Mouse (Mus musculus): ENCODE measurements around the gene Shcbp1l. TPM values are rescaled to one million over a fixed set of nuclear protein-coding genes. Genes with fewer than 3 reads are reported as not detected.
A peak's percentile ranks its signal among the peaks of the same experiment; 100 is the strongest.
"Not testable (repeated sequence)": the region's sequence is repeated elsewhere in the genome, so short reads cannot be mapped to it uniquely, and the experiment has no call there.

Shcbp1l gene
- total RNA-seq, 4 experiments from 2014 or later: 3.4 to 3.9 (median 3.8) TPM

DNA sequence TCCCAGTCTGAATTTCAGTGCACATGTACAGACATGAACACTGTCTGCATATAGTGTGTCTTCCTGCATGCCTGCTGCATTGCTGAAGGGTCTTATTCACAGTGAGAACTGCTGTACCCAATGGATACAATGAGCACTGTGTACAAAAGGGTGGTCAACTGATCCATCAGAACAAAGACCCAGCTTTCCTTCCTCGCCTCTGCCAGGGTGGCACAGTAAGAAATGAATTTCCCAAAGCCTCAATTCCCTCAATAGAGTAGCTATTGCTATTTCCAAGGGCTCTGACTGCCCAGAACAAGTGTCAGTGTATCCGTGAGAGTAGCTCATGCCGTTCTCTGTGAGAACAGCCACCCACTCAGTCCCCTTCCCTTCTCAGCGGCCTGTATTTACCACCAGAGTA, 7.2 kb upstream of the Shcbp1l start:
- DNase-seq (ENCODE audit: low spot score in 2 of 2): peak; percentile 13 to 21

DNA sequence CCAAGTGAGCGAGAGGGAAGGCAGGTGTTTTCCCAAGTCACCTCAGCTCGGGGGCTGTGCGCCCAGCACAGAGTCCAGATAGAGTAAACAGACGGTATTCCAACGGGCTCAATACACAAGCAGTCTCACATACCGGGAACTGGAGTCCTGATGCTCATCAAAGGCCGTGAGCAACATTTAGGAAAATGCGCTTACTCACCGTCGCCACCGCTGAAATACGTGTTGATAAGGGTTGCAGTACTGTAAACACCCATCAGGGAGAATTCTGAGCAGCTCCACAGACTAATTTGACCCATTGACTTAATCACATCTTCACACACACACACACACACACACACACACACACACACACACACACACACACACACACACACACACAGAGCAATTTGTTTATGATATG, 691 bp upstream of the Shcbp1l start:
- DNase-seq (ENCODE audit: low spot score in 2 of 2): peak in 1 of 2 experiments; percentile 21

DNA sequence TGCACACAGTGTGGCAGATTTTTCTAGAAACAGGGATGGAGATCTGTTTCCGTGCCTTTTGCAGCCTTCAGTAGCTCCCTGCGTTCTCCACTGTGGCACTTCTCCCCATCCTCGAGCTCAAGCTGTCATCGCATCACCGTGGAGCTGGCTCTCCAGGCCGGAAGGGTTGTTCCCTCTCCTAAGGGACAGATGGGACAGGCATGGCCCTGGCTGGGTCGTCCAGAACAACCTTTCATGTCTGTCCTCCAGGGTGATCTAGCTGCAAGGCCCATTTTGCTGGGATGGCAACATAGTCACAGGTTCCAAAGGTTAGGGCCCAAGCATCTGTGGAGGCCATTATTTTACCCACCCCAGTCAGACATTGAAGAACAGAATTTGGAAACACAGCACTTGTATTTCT, 6.2 kb downstream of the Shcbp1l start:
- DNase-seq (ENCODE audit: low spot score in 2 of 2): no peak

DNA sequence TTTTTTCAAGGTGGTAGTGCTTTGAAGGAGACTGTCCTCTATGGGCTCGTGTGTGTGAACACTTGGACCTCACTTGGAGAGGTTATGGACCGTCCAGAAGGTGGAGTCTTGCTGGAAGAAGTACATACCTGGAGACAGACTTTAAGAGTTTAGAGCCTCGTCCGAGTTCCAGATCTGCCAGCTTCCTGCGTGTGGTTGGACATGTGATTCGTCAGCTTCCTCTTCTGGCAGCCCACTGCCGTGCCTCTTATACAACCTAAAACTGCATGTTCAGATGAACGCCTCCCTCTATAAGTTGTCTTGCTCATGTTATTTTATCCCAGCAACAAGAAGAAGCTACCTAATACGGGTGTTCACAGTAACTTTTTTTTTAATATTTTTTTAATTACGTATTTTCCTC, 6.7 kb downstream of the Shcbp1l start:
- DNase-seq (ENCODE audit: low spot score in 2 of 2): no peak

DNA sequence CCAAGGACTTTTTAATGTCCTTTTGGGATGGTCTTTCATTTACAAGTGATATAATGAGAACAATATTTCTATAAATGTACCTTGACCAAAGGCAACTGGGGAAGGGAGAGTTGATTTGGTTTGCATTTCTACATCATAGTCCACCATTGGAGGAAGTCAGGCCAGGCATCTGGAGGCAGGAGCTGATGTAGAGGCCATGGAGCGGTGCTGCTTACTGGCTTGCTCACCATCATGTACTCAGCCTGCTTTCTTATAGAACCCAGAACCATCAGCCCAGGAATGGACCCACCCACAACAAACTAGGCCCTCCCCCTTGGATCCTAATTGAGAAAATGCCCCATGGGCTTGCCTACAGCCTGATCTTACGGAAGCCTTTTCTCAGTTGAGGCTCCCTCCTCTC, 7.4 kb downstream of the Shcbp1l start:
- DNase-seq (ENCODE audit: low spot score in 2 of 2): no peak

DNA sequence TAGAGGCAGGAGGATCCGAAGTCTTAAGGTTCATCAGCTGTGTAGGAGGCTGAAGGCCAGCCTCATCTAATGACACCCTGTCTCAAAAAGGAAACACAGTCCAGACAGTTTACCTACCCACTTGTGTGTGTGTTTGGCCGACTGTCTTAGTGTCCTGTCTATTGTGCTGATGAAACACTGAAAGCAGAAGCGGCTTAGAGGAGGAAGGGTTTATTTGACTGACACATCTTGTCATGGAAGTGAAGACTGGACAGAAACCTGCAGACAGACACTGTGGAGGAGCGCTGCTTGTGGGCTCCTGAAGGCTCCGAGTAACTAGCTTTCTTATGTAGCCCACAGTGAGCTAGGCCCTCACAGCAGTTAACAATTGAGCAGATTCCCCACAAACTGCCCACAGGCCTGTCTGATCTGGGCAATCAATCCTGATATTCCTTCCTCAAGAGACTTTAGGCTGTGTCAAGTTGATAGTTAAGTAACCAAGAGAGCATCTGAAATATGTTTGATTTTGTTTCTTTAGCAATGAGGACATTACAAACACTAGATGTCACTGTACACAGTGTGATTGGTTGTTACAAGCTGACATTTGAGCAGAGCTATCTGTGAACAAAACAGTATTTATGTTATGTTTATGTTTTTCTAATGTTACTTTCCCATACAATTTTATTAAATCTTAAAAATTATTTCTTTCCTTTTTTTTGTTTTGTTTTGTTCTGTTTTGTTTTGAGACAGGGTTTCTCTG, 9.1 kb downstream of the Shcbp1l start:
- no peak for DNase-seq (ENCODE audit: low spot score in 2 of 2)

DNA sequence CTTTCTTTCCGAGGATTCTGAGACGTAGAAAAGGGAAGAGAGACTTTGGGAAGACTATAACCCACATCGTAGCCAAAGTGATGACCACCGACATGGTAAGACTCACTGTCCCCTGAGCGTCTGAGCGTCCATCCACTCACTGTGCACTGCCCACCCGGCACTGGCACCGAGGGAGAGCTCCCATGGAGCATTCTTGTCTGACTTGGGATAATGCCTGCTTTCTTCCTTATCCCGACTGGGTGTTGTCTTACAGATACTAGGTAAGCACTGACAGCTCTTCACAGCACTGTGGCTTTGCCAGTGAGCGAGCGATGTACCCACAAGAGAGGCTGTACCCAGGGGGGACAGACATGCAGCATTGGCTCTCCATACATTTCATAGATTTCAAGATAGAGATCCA, 12.6 kb downstream of the Shcbp1l start:
- no peak for DNase-seq (ENCODE audit: low spot score in 2 of 2)

DNA sequence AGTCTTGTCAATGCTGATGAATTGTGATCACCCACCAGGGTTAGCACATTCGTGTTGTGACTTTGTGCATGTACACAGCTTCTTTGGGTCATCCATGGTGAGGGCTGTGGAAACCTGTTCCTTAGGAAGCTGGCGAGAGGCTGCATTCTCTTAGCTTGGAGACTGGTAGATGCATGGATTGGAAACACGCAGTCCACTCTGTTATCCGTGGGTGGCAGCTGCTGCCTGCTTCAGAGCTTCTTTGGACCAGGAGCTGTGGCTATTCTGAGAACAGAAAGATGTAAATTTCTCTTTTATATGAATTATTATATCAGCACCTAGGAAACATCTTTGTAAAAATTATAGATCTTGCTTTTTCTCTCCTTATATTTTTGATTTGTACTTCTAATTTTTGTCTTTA, 15.8 kb downstream of the Shcbp1l start:
- DNase-seq (ENCODE audit: low spot score in 2 of 2): no peak

DNA sequence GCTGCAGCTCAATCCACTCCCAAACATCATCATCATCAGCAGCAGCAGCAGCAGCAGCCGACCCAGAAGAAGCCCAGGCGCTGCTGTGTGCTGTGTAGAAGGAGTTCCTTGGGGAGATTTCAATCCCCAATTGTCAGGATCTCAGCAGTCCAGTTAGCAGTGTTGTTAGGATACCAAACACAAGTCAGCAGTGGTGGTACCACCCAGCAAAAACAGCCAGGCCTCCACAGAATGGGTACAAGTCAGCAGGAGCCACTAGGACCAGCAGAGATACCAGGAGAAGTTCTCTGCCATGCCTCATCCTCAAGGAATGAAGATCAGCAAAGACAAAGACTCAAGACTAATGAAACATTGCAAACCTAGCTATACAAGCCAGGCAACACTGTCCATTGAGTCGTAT, 16.7 kb downstream of the Shcbp1l start:
- no peak for DNase-seq (ENCODE audit: low spot score in 2 of 2)

DNA sequence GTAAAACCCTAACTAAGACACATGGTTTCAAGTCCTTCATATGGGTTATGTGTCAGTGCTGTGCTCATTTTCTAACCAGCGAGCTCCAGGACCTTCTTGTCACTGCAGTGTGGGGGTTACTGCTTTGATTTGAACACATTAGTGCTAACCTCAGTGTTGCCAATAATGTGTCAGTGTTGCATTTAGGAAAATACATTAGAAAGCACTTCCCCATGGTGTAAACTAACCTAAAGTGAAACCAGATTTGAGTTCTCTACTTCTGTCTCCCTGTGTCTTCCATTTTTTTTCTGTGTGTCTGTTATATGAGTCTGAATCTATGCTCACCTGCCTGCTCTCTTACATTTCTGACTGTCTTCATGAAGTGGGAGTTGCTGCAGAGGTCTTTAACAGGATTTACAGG, 18.1 kb downstream of the Shcbp1l start:
- DNase-seq (ENCODE audit: low spot score in 2 of 2): no peak

DNA sequence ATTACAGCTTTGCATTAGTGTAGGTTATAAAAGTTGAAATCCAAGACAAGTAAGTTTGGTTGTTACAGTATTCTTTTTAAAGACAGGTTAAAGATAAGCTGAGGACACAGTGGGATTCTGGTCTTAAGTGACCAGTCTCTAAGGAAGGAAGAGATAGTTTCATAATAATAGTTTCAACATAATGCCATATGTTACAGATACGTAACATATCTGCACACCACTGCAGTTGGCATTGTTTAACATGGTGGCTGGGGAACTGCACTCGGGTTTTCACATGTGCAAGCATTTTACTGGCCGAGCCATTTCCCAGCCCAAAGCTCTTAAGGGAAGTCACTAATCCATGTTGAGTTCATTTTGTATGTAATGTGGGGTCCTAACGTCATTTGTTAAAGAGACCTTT, 18.7 kb downstream of the Shcbp1l start:
- DNase-seq (ENCODE audit: low spot score in 2 of 2): no peak

DNA sequence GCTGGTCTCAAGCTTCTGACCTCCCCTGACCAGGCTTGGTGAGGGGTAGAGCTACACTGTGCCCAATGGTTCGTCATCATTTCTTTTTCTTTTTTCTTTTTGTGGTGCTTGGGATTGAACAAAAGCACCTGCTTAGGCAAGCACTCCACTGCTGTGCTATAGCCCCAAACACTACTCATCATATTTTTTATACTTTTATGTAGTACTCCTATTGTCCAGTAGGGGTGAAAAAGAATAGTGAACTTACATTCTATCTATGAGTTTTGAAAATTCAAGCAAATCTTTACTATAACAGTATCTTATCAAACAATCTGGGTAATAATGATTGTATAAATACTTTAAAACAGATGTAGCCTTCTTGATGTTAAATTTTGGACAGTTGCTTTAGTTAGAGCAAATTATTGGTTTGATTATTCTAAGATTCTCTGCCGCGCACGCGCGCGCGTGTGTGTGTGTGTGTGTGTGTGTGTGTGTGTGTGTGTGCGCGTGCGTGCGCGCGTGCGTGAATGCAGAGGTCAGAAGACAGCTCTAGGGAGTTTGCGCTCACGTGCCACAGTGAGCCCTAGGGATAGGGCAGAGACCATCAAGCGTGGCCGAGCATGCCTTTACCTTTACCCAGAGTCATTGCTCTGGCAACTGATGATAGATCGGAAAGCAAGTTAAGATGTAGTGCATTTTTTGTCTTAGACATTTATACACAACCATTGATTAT, 21.3 kb downstream of the Shcbp1l start:
- DNase-seq (ENCODE audit: low spot score in 2 of 2): no peak

DNA sequence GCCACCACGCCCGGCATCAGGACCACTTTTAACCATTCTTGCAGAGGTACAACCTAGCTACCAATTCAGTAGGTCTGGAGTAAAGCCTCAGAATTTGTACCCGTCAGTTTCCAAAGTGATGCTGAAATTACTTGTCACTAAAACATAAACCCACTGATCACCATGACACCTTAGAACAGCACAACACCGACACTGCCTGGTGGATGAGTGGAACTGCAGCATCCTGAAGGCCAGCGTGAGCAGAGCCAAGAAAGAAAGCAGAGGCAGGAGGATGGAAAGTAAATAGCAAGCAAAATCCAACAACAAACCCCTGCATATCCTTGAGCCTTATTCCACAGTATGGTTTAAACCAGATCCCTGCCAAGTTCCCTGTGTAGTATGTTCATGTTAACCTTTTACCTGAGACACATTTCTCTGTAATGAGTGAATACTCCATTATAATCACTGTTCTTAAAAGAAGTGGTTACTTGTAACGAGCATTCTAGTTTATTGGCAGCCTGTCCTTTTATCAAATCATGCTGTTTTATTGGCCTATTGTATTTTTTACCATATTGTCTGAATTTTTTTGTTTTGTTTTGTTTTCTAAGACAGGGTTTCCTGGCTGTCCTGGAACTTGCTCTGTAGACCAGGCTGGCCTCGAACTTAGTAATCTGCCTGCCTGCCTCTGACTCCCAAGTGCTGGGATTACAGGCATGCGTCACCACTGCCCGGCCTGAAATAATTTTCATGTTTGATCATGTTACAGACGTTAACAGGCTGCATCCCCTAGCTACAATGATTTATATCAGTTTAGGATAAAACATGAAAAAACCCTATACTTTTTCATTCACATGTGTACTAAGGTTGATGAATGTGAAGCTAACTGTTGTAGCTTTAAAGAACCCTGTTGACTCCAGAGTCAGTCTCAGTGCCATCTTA, 26.5 kb downstream of the Shcbp1l start:
- peak in 1 of 2 experiments; percentile 12 for DNase-seq (ENCODE audit: low spot score in 2 of 2)

DNA sequence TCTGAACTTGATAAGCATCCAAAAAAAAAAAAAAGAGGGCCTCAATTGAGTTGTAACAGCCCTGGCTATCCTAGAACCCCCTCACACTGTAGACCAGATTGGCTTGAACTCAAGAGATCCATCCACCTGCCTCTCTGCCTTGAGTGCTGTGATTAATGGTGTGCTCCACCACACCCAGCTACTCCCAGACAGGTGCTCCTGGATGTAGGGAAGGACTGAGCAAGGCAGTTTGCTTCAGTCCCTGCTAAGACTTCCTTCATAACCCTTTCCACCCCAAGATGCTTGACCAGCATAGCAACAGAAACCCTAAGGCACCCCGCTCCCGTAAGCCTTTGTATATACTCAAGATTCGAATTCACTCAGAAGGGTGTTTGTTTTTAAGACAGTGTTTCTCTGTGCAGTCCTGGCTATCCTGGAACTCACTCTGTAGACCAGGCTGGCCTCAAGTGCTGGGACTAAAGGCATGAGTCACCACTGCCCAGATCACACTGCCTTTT, 28.2 kb downstream of the Shcbp1l start:
- DNase-seq (ENCODE audit: low spot score in 2 of 2): no peak

DNA sequence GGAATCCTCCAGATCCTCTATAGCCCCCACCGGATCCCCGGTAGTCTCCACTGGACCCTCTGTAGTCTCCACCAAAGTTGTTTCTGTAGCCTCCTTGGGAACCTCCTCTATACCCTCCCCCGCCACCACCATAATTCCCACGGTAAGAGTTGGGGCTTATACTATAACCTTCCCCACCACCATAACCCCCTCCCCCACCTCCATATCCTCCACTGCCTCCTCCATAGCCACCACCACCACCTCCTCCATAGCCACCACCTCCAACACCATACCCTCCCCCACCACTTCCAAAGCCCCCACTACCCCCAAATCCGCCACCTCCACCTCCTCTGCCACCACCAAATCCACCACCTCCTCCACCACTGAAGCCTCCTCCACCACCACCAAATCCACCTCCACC, 31.2 kb downstream of the Shcbp1l start:
- no peak for DNase-seq (ENCODE audit: low spot score in 2 of 2)

DNA sequence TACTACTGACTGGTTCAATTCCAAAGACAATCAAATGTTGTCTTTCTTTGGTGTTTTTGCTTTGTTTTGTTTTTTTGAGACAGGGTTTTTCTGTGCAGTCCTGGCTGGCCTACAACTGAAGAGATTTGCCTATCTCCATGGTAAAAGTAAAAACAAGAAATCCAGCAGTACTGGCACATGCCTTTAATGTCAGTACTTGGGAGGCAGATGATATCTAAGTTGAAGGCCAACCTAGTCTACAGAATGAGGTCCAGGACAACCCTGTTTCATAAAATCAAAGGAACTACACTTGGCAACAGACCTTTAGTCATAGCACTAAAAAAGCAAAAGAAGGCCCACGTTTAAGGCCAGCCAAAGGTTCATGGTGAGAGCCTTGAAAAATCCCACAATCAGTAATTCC, 36.8 kb downstream of the Shcbp1l start:
- no peak for DNase-seq (ENCODE audit: low spot score in 2 of 2)

DNA sequence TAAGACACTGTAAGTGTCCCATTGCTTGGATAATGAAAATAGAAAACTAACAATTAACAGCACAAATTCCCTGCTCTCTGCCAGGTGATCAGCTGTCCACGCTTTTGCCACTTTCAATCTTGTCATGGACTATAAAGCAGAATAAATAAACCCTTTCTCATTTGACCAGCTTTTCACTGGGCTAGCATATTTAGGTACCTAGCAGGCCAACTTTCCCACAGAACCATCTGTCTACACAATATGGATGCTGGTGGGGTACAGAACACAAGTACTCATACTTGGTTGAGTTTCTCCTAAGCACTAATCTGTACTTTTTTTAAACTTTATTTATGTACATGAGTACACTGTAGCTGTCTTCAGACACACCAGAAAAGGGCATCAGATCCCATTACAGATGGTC, 54.3 kb downstream of the Shcbp1l start:
- DNase-seq (ENCODE audit: low spot score in 2 of 2): no peak

DNA sequence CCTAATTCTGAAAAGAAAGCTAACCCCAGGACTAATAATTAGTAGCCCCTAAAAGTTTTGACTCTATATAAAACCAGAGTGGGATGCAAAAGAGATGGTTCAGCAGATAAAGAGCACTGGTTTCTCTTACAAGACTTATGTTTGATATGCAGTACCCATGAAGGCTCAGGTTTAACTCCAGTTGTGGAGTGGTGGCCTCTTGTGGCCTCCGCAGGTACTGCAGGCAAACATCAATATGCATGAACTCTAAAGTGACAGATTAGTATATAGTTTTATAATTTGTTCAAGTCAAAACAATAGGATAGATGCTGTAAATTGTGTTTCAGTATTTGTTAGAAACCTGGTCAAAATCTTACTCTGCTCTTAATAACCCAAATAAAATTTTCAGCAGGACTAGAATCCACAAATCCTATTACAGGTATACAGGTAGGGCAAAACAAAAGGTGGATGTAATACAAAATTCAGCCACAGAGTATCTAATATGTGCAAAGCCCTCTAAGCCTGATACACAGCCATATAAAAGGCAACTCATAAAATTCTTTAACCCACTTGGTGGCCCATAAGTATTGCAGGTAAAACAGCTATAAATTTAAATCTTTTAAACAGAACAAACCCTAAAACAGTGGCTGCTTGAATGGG, 55.5 kb downstream of the Shcbp1l start:
- peak in 1 of 2 experiments; percentile 70 for DNase-seq (ENCODE audit: low spot score in 2 of 2)

DNA sequence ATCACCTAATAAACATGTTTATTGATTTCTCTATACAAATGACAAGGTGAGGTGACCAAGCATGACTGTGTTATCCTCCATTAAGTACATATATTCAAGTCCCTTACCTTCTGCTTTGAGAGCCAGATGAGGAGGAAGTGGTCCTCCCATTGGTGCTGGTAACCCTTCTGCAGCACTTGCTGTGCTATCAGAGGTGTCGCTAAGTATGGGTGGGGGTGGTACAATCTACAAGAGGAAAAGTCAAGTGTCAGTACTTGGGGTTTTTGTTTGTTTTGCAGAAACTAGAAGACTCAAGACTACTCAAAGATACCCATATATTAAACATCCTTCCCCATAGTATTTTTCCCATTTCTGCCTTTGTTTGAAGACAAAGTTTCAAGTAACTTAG, 56.1 kb downstream of the Shcbp1l start:
- no peak for DNase-seq (ENCODE audit: low spot score in 2 of 2)

DNA sequence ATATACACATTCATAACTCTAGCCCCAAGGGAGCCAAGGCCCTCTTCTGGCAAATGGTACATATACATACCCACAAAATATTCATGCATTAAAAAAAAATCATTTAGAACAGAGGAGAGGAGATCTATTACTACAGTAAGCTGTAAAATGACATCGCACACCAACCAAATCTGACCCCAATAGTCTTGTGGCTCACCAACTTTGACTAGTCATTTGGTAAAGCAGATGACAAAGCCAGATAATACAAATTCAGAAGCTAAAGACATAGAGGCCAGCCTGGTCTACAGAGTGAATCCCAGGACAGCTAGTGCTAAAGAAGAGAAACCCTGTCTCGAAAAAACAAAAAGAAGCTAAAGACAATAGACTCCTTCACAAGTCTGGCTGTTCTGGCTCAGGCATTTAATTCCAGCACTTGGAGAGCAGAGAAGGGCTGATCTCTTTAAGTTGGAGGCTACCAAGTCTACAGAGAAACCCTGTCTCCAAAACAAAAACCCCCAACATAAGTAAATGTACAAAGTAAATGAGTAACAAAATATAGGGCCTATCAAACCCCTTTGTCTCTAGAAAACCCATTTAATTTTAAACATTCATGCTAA, 60.3 kb downstream of the Shcbp1l start:
- no peak for DNase-seq (ENCODE audit: low spot score in 2 of 2)

DNA sequence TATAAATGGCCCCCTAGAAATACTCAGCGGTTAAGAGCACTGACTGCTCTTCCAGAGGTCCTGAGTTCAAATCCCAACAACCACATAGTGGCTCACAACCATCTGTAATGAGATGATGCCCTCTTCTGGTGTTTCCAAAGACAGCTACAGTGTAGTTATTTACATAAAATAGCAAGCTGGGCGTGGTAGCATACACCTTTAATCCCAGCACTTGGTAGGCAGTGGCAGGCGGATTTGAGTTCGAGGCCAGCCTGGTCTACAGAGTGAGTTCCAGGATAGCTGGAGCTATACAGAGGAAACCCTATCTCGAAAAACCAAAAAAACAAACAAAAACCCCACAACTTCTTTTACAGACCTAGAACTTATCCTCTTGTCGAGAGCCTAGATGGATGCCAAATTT, 61.2 kb downstream of the Shcbp1l start:
- DNase-seq (ENCODE audit: low spot score in 2 of 2): not testable (repeated sequence)

Data from left cerebral cortex, adult 8-10 months (tissue).